Mouse (Mus musculus): ENCODE measurements at regions not wholly inside any gene's neighbourhood (a gene's known extent, or its start where the extent isn't known, plus 50 kb on each side); places are given as distances from the start of the nearest gene placed in this dataset.

GRCm38 (mm10) chr6:100495131-100495530, 175.8 kb downstream of the Shq1 start:
- peak; percentile 86 for DNase-seq (ENCODE audit: low read depth)
- no peak for TF ChIP-seq POLR2A (IDR thresholded peaks at IDR 0.05; ENCODE audit: borderline replicate concordance, extremely low read depth, insufficient read depth, insufficient read length, poor library complexity, severe bottlenecking)
- TF ChIP-seq CTCF (IDR thresholded peaks at IDR 0.05; ENCODE audit: borderline replicate concordance, extremely low read depth, insufficient read depth, insufficient read length), result no peak

- TF ChIP-seq CTCF (IDR thresholded peaks at IDR 0.05; ENCODE audit: borderline replicate concordance, extremely low read depth, insufficient read depth, insufficient read length), result no peak
- TF ChIP-seq POLR2A (IDR thresholded peaks at IDR 0.05; ENCODE audit: borderline replicate concordance, extremely low read depth, insufficient read depth, insufficient read length, poor library complexity, severe bottlenecking), result no peak
- no peak for DNase-seq (ENCODE audit: low read depth)
These were observed 177.4 kb downstream of the Shq1 start for GRCm38 (mm10) chr6:100493558-100493957.

DNA sequence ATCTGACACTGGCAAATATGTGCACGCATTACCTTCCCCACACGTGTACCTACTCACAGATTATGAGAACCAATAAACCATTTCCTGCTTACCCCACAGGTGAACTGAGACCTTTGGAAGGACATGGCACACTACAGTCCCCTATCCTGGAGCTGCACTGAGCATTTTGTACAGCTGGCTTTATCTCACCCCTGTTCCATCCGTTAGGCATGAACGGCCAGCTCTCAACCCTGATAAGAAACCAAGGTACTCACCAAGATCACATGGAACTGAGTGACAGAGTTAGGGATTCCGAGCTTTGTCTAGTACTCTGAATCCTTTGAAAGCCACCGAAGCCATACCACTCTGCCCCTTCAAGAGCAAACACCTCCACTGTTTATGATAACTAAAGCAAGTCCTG, 179.1 kb downstream of the Shq1 start:
- no peak for DNase-seq (ENCODE audit: low read depth)
- TF ChIP-seq CTCF (IDR thresholded peaks at IDR 0.05; ENCODE audit: borderline replicate concordance, extremely low read depth, insufficient read depth, insufficient read length), result no peak
- no peak for TF ChIP-seq POLR2A (IDR thresholded peaks at IDR 0.05; ENCODE audit: borderline replicate concordance, extremely low read depth, insufficient read depth, insufficient read length, poor library complexity, severe bottlenecking)

DNA sequence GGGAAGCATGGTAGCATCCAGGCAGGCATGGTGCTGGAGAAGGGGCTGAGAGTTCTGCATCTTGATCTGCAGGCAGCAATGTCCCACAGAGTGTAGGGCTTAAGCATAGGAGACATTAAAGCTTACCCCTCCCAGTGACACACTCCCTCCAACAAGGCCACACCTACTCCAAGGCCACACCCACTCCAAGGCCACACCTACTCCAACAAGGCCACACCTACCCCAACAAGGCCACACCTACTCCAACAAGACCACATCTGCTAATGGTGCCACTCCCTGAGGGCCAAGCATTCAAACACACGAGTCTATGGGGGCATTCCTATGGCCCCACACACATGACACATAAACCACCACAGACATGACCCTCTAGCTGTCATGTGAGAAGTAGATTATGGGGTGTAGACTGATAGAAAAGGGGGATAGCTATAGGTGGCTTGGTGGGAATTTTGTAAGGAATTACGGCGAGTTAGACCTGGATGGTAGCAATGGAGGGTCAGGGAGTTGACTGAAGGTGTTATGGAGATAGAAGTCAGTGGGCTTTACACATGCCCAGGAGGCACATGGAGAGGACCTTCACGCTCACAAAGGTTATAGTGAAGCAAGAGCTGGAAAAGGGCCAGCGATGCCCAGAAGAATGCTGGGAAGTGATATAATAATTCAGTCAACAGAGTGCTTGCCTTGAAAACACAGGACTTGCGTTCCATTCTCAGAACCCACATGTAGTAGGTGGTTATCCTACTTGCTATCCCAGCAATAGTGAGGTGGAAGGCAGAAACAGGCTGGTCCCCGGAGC, 179.8 kb downstream of the Shq1 start:
- TF ChIP-seq CTCF (IDR thresholded peaks at IDR 0.05; ENCODE audit: borderline replicate concordance, extremely low read depth, insufficient read depth, insufficient read length) (no peak), POLR2A (IDR thresholded peaks at IDR 0.05; ENCODE audit: borderline replicate concordance, extremely low read depth, insufficient read depth, insufficient read length, poor library complexity, severe bottlenecking) (no peak)
- no peak for DNase-seq (ENCODE audit: low read depth)

- DNase-seq (ENCODE audit: low read depth), result no peak
- no peak for TF ChIP-seq POLR2A (IDR thresholded peaks at IDR 0.05; ENCODE audit: borderline replicate concordance, extremely low read depth, insufficient read depth, insufficient read length, poor library complexity, severe bottlenecking)
- TF ChIP-seq CTCF (IDR thresholded peaks at IDR 0.05; ENCODE audit: borderline replicate concordance, extremely low read depth, insufficient read depth, insufficient read length), result no peak
These were observed 187.1 kb downstream of the Shq1 start for GRCm38 (mm10) chr6:100483836-100484235.

DNA sequence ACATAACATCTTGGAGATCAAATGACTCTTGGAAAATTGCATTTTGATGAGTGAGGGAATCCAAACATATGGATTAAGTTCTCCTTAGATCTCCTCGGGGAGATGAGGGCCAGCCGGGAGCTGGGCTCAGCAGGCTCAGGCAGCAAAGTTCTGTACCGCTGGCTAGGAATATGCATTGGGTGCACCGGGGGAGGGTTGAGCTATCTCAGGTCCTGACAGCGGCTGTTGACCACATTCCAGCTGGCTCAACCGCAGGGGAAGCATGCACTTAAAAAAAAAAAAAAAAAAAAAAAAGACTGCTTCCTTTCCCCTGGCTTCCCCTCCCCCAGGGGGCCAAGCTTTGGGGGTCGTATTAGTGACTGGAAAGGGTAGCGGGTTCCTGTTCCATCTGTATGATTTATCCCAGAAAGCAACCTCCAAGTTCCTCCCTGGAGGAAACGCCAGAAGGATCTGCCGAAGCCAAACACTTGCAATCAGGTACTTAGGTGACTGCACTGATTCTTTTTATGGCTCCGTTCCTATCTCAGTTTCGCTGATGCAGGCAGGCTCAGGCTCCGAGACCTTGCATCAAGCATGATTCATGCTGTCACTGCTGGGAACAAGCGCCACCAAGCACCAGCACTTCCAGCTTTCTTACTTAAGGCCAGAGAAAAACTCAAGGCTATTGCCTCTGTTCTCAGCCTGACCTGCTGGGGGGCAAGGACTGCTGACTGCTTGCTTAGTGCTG, 187.7 kb downstream of the Shq1 start:
- peak; percentile 27 for DNase-seq (ENCODE audit: low read depth)
- TF ChIP-seq POLR2A (IDR thresholded peaks at IDR 0.05; ENCODE audit: borderline replicate concordance, extremely low read depth, insufficient read depth, insufficient read length, poor library complexity, severe bottlenecking) (no peak), CTCF (IDR thresholded peaks at IDR 0.05; ENCODE audit: borderline replicate concordance, extremely low read depth, insufficient read depth, insufficient read length) (no peak)

DNA sequence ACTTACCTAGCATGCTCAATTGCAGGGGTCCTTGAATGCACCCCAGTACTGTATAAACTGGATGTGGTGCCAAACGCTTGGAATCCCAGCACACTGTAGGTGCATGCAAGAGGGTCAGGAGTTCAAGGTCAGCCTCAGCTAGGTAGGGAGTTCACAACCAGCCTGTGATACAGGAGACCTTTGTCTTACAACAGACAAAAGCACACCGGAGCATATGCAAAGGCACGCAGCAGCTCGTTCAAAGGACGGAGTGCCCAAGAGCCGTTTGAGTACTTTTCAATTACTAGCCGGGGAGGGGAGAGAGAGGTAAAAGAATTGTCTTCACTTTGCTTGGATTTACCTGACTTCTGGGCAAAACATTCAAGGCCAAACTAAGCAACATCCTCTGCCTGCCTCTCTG, 188.4 kb downstream of the Shq1 start:
- DNase-seq (ENCODE audit: low read depth), result no peak
- TF ChIP-seq CTCF (IDR thresholded peaks at IDR 0.05; ENCODE audit: borderline replicate concordance, extremely low read depth, insufficient read depth, insufficient read length) (no peak), POLR2A (IDR thresholded peaks at IDR 0.05; ENCODE audit: borderline replicate concordance, extremely low read depth, insufficient read depth, insufficient read length, poor library complexity, severe bottlenecking) (no peak)

DNA sequence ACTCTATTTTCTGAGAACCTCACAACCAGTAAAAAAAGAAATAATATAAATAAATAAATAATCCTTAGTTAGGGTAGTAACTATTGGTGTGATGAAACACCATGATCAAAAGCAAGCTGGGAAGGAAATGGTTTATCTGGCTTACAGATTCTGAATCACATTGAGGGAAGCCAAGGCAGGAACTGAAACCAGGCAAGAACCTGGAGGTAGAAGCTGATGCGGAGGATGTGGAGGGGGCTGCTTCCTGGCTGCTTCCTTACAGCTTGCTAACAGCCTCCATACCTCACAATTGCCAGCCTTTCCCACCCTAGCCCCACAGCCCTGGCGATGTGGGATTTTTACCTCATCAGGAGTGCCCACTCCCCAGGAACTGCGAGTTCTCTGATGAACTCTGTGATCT, 190.4 kb downstream of the Shq1 start:
- DNase-seq (ENCODE audit: low read depth), result no peak
- TF ChIP-seq POLR2A (IDR thresholded peaks at IDR 0.05; ENCODE audit: borderline replicate concordance, extremely low read depth, insufficient read depth, insufficient read length, poor library complexity, severe bottlenecking) (no peak), CTCF (IDR thresholded peaks at IDR 0.05; ENCODE audit: borderline replicate concordance, extremely low read depth, insufficient read depth, insufficient read length) (no peak)

DNA sequence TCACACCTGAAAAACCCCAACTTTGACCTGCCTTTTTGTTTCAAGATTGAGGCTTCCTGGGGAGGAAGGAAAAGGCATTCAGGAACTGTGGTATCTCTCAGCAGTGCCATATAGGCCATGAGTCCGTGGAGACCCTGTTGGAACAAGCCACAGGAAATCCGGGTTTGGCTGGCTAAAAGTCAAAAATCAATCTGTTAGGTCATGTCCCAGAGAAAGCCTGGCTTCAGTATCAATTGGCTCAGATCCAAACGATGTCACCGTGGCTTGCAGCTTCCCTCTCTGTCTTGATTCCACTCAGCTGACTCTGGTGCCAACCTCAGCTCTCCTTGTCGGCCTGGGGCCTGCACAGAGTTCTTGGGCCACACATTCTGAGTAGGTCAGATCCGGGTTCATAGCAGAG, 191.1 kb downstream of the Shq1 start:
- peak; percentile 13 for DNase-seq (ENCODE audit: low read depth)
- TF ChIP-seq POLR2A (IDR thresholded peaks at IDR 0.05; ENCODE audit: borderline replicate concordance, extremely low read depth, insufficient read depth, insufficient read length, poor library complexity, severe bottlenecking), result no peak
- TF ChIP-seq CTCF (IDR thresholded peaks at IDR 0.05; ENCODE audit: borderline replicate concordance, extremely low read depth, insufficient read depth, insufficient read length), result no peak

DNA sequence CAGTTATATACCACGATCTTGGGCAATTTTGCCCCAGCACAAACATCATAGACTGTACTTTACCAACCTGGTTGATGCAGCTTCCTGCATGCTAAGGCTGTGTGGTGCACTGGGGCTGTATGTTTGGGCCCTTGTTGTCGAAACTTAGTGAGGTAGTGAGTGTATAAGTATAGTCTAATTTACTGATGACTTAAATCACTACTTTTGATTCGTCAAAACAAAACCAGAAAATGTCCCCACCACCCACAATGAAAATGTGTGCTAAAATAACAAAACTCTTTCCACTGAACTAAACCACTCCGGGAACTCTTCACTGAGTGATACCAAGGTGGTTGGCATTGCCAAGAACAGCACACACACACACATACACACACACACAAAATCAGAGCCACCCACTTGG, 191.5 kb downstream of the Shq1 start:
- no peak for TF ChIP-seq POLR2A (IDR thresholded peaks at IDR 0.05; ENCODE audit: borderline replicate concordance, extremely low read depth, insufficient read depth, insufficient read length, poor library complexity, severe bottlenecking)
- TF ChIP-seq CTCF (IDR thresholded peaks at IDR 0.05; ENCODE audit: borderline replicate concordance, extremely low read depth, insufficient read depth, insufficient read length), result no peak
- DNase-seq (ENCODE audit: low read depth), result no peak

- TF ChIP-seq POLR2A (IDR thresholded peaks at IDR 0.05; ENCODE audit: borderline replicate concordance, extremely low read depth, insufficient read depth, insufficient read length, poor library complexity, severe bottlenecking), result no peak
- no peak for TF ChIP-seq CTCF (IDR thresholded peaks at IDR 0.05; ENCODE audit: borderline replicate concordance, extremely low read depth, insufficient read depth, insufficient read length)
- no peak for DNase-seq (ENCODE audit: low read depth)
These were observed 189.5 kb upstream of the Rybp start for GRCm38 (mm10) chr6:100476550-100477366.

Data from brain, embryonic 14.5 days (tissue).